Mouse (Mus musculus) splenic B cell, adult 2 months (primary cell): ENCODE results near the gene Gm20388.

Experiments used
- DNase-seq: peaks from one replicate; pipeline ENCODE4 v3.0.0-alpha.2; 2011; ENCODE audit warnings: low read depth, low spot score
- H3K27me3 ChIP-seq: 2 replicates; pipeline ENCODE4 v1.6.1; 2012; ENCODE audit warnings: mild to moderate bottlenecking, low read length, moderate library complexity, mixed read lengths; ENCODE audit not compliant: control insufficient read depth, poor library complexity, insufficient read depth, severe bottlenecking
- H3K36me3 ChIP-seq: 2 replicates; pipeline ENCODE4 v1.6.1; 2012; ENCODE audit warnings: mild to moderate bottlenecking, low read length, moderate library complexity, mixed read lengths; ENCODE audit not compliant: control insufficient read depth, poor library complexity, insufficient read depth, severe bottlenecking

The Gm20388 gene

DNA sequence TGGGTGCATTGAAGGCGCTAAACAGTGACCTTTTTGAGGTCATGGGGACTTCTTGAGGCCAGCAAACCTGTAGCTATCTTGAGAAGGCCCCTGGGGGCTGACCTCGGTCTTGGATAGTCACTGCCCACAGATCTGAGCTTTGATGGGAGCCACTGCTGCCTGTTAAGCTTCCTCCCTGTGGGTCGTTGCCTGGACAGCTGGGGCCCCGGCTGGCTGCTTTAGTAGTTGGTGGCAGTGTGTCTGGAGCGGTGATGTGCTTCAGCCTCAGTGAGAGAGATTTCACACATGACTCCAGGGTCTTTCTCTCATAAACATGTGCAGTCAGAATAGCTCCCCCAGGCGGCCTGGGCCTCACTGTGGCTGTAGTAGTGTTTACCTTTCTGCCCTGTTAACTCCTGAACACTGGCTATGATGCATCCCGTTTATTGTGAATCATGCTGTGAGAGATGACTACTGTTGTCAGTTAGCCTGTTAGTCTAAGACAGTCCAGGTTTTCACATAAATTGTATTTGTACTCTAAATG, 2100.5 kb downstream of the Gm20388 start:
- Histone ChIP-seq H3K36me3 (peaks cover 13% of the 10 kb centered on the region), H3K27me3 (no peaks in the 10 kb centered on the region)
- DNase-seq: no peak

DNA sequence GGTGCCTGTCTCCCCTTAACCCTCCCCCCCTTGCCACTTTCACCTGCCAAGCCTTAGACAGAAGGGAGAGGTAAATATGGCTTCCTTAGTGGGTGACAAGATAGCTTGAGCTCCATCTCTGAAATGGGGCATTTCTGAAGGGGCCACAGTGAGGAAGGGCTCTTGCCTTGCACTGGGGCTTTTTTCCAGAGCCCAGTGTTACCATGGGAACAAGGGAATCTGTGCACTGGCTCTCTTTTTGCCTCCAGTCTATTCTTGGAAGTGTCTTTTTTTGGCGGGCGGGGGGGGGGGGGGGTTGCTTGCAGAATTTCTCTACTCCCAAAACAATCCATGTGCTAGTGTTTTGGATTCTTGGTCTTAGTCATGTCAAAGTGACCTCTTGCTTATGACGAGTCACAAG, 2104.0 kb downstream of the Gm20388 start:
- H3K36me3 ChIP-seq: peaks cover 3% of the 10 kb centered on the region
- H3K27me3 ChIP-seq: no peaks in the 10 kb centered on the region
- DNase-seq: no peak

DNA sequence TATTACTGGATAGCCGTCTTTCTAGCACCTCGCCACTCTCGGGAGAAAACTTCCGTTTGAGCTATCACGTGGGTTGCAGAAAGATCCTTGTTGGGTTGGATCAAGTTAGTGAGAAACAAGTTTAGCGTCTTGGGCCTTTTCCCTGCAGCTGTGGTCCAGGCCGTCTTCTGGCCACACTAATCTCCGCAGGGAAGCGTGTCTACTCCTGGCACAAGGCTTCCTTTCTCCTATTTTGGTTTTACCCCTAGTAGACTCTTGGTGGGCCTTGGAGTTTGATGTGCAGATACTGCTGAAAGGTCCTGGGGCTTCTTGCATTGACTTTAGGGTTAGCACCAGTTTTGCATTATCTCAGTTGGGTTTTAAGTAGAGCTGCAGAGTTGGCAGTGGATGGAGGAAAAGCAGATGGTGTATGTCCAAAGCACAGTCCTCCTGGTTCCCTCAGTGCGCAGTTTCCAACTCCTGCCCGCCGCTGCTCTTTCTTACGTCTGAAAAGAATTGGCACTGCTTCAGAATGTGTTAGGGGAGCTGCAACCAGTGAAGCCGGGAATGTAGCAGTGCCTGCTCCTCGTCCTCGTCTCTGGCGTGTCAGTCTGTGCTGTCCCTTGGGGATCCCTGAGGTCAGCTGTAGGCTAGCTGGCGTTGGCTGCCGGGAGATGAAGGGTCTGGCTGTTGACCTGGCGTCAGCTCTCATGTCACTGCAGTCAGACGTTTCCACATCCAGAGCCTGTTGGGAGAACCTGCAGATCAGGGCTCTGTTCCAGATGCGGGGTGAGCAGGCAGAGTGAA, 2107.6 kb downstream of the Gm20388 start:
- no peak for DNase-seq
- Histone ChIP-seq H3K36me3 (peaks cover 2% of the 10 kb centered on the region), H3K27me3 (no peaks in the 10 kb centered on the region)

DNA sequence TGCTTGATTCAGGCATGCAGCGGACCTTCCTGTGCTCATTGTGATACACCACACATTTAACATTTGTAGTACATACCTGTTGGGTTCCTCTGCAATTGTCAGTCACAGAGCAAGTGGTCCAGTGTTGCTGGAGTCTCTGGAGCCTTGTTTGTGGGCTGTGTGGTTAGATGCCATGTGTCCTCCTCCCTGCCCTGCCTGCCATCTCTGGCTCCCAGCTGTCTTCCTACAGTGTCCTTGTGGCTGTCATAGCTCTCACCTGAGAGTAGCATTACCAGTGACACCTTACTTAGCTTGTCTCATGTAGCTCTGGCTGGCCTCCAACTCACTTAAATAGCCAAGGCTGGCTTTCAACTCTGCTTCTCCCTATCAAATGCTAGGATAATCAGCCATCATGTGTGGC, 2108.5 kb downstream of the Gm20388 start:
- DNase-seq: no peak
- H3K27me3 ChIP-seq: no peaks in the 10 kb centered on the region

DNA sequence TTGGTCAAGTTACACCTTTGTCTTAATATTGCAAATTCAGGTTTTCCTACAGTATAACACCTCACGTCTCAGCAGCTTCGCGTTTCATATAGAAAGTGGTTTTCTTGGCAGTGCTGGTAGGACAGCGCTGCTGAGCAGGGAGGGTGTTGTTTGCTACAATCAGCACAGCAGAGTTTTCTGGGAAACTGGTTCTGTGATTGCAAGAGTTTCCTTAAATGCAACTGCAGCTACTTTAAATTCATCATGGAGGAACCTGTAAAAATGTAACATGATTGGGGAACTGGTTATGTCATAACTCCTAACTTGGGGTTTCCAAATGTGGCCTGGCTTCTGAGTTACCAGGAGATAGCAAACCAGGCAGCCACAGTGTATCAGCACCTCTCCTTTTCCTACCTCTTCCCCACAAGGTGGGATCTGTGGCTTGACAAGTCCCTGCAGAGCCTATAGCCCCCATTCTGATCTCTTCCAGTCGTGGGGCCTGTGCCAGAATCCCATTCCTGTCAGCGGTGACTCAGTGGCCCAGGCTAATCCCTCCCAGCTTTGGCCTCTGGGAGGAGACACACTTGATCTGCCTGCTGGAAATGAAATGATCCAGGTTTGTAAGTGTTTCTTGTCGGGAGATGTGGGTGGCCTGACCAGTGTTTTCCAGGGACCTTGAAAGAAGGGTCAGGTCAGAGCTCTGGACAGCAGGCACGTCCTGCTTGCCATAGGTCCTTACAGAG, 2109.6 kb downstream of the Gm20388 start:
- DNase-seq: no peak
- Histone ChIP-seq H3K36me3 (peaks cover 2% of the 10 kb centered on the region), H3K27me3 (no peaks in the 10 kb centered on the region)

More for the DNA sequence above, 2108.5 kb downstream of the Gm20388 start:
- peaks cover 2% of the 10 kb centered on the region for H3K36me3 ChIP-seq

DNA sequence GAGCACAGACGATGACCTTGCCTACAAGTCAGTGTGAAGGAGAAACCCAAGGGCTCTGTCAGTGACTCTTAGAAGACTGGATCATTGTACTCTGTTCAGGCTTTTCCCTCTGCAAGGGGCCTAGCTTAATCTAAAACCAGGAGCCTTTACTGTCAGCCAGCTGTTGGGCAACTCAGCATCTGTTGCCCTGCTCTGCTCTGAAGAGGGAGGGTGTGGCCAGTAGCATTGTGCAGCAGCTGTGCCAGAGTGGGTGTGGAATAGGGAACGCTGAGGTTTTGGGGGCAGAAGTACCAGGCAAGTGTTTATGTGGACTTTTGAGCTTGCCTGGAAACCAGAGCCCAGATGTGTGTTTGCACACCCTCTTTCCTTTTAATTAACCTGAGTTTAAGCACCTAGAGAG, 2111.1 kb downstream of the Gm20388 start:
- H3K27me3 ChIP-seq: no peaks in the 10 kb centered on the region
- DNase-seq: no peak
- H3K36me3 ChIP-seq: peaks cover 5% of the 10 kb centered on the region

DNA sequence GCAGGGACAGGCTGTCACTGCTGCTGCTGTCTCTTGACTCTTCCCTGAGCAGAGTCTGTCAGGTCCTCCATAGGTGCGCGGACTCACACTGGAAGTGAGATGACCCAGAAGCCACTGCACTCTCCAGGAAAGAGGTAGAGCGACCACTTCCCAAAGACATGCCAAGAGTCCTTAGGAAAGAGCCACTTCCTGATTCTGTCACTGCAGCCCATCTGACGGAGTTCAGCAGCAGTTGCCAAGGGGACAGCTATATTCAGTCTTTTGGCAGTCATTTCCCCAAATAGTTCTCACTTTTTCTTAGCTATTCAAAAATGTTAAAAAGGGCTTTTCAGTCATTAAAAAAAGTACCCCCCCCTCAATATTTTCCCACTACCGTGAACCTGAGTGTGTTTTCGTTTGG, 2111.6 kb downstream of the Gm20388 start:
- Histone ChIP-seq H3K36me3 (peaks cover 5% of the 10 kb centered on the region), H3K27me3 (no peaks in the 10 kb centered on the region)
- DNase-seq: no peak

DNA sequence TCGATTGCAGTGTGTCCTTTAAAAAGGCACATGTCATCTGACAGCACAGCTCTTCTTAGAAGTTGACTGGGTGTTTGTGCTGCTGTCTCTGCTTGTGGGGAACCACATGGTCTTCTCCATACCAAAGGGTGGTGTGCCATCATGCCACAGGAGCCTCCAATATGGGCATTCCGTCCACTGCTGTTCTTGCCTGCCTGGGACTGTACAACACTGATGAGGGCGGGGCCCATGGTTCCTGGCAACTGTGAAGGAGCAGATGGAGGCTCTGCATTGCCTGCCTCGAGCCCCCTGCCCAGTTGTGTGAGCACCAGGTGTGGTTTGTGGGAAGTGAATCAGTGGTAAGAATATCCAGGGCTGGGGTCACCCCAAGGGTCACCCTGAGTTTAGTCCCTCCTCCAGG, 2112.1 kb downstream of the Gm20388 start:
- DNase-seq: no peak
- peaks cover 5% of the 10 kb centered on the region for H3K36me3 ChIP-seq
- H3K27me3 ChIP-seq: no peaks in the 10 kb centered on the region

DNA sequence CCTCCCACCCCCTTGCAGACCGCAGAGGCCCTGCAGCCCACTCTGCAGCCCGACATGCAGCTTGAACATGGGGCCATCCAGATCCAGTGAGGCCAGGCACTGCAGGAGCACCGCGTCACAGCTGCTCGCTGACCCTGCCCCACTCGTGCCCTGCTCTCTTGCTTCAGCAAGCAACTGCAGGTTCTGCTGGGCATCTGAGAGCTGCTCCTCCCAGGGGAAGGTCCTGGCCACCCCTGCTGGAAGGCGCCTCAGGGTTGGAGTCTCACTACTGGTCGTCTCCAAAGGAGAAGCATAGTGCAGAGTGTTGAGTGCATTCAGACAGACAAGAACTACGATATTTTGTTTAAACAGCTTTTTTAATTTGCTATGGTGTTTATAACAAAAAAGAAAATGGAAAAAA, 2114.9 kb downstream of the Gm20388 start:
- DNase-seq: no peak
- no peaks in the 10 kb centered on the region for H3K27me3 ChIP-seq
- peaks cover 5% of the 10 kb centered on the region for H3K36me3 ChIP-seq

DNA sequence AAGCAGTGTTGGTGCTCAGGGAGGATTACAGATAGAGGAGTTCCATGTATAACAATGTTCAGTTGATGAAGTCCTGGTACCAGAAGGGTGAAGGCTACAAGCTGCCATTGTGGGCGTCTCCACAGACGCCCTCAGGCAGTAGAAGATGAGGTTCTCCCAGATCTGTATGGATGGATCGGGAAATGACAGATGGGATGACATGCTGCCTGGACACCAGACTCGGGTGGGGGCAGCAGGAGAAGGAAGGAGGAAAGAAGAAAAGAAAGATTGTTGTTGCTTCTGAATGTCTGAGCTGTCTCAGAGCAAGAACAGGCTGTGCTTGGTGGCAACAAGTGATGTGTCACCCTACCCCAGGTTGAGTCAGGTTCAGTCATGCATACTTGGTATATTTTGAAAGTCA, 2117.5 kb downstream of the Gm20388 start:
- no peaks in the 10 kb centered on the region for H3K27me3 ChIP-seq
- H3K36me3 ChIP-seq: peaks cover 5% of the 10 kb centered on the region
- DNase-seq: no peak

DNA sequence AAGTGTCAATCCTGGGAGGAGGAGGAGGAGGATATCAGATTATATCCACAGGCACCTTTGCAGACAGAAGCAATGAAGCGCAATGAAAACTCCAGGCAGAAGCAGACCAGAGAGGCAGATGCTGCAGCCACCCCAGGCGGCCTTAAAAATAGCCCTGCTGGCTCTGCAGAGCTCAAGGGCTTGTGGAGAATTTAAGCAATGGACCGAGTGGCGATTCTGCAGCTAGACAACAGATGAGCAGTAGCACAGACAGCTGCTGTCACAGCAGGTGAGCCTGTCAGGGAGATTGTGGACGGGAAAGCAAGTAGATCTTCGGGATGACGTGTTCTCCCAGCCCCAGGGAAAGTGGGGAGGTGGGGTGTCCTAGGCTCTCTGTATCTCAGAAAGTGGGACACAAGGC, 2120.3 kb downstream of the Gm20388 start:
- peaks cover 3% of the 10 kb centered on the region for H3K36me3 ChIP-seq
- H3K27me3 ChIP-seq: no peaks in the 10 kb centered on the region
- no peak for DNase-seq

DNA sequence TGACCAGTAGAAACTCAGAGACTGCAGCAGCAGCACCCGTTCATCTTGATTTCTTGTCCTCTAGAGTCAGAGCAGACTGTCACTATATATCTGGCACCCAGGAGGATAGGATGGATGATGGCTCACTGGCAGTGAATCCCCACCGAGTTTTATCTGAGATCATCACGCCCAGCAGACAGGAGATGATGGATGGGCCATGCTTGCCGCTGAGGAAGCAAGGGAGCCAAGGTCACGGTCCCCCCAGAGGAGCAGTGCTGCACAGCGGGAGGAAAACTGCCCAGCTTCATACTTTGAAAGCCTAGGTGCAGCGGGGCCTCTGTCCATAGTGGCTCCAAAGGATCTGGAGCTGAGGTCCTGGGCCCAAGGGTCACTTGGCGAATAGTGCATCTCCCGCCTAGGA, 2122.1 kb downstream of the Gm20388 start:
- Histone ChIP-seq H3K27me3 (no peaks in the 10 kb centered on the region), H3K36me3 (no peaks in the 10 kb centered on the region; the same call in 1 of the 2 replicates)
- DNase-seq: no peak

DNA sequence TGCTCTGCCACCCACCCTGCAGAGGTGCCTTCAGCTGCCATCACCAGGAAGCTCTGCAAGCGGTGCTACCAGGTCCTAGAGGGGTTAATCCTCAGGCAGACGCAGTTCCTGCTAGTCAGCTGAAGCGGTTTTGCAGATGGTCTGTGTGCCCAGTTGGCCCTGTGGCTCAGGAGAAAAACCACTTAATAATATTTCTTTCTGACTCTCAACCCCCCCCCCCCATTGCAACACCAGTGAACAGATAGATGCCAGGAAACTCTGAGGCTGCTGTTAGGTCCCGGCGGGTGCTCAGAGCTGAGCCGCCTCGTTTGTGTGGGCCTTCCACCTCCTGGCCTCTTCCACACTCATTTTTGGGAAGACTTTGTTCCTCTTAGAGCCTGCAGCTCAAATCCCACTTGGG, 2124.9 kb downstream of the Gm20388 start:
- no peaks in the 10 kb centered on the region for H3K27me3 ChIP-seq
- H3K36me3 ChIP-seq: no peaks in the 10 kb centered on the region
- no peak for DNase-seq

DNA sequence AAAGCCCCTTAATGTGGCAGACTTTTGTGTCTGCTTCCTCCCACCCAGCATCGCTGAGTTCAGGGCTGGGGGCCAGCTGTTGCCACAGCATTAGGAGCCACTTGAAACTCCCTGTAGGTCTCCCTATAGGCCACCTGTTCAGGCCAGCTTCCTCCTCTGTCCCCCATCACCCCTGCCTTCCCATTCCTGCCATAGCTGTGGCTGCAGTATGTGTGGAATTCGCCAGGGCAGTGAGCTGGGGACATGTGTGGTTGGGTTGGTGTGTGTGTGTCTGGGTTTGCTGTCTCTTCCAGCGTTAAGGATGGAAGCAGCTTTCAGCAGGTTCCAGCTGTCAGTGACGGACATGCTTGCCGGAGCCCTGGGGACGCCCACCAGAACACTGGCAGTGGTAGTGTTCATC, 2125.7 kb downstream of the Gm20388 start:
- H3K36me3 ChIP-seq: no peaks in the 10 kb centered on the region
- DNase-seq: no peak
- no peaks in the 10 kb centered on the region for H3K27me3 ChIP-seq

DNA sequence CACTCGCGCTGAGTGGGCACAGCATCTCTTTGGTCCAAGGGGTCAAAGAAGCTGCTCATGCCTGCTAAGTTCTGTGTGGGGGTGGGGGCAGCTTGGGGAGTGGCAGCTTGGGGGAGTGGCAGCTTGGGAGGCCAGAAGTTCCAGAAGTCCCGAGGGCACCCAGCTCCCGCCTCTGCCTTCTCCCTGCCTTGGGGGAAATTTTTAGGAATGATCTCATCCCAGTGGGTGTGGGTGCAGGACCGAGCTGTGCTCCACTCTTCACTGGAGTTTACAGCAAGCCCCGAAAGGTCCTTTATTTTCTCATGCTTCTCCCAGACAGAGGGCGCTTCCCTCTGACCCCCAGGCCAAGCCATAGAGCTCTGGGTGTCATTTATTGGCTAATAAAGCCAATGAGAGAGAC, 2126.6 kb downstream of the Gm20388 start:
- H3K36me3 ChIP-seq: no peaks in the 10 kb centered on the region
- H3K27me3 ChIP-seq: no peaks in the 10 kb centered on the region
- no peak for DNase-seq
